Mouse (Mus musculus) hindbrain, postnatal 0 days (tissue): ENCODE measurements around the gene Rbbp8nl. TPM values are rescaled to one million over a fixed set of nuclear protein-coding genes. Genes with fewer than 3 reads are reported as not detected.

Experiments used
- ATAC-seq: fragments of 200-750 bp; cut with Nextera tagmentation; 2 replicates; pipeline ENCODE4 v1.8.0; 2017; ENCODE audit warnings: mild to moderate bottlenecking, moderate TSS enrichment, moderate library complexity
- DNase-seq: peaks from one replicate; pipeline ENCODE4 v3.0.0-alpha.2; 2015; ENCODE audit warnings: low spot score
- H3K27ac ChIP-seq: fragments of 300-500 bp; sonication (generic); 2 replicates; pipeline ENCODE4 v1.5.1; 2014; ENCODE audit warnings: mild to moderate bottlenecking
- H3K27me3 ChIP-seq: fragments of 300-500 bp; sonication (generic); 2 replicates; pipeline ENCODE4 v1.6.1; 2014; ENCODE audit warnings: low read length, mixed read lengths; ENCODE audit not compliant: insufficient read depth
- H3K36me3 ChIP-seq: fragments of 300-500 bp; sonication (generic); 2 replicates; pipeline ENCODE4 v1.6.1; 2014; ENCODE audit warnings: low read length, mixed read lengths; ENCODE audit not compliant: insufficient read depth
- H3K4me1 ChIP-seq: fragments of 300-500 bp; sonication (generic); 2 replicates; pipeline ENCODE4 v1.6.1; 2014; ENCODE audit warnings: antibody characterized with exemption, low read length, mixed read lengths; ENCODE audit not compliant: insufficient read depth
- H3K4me2 ChIP-seq: fragments of 300-500 bp; sonication (generic); 2 replicates; pipeline ENCODE4 v1.6.1; 2014; ENCODE audit warnings: low read depth, mild to moderate bottlenecking, low read length, moderate library complexity, mixed read lengths
- H3K4me3 ChIP-seq: fragments of 300-500 bp; sonication (generic); 2 replicates; pipeline ENCODE4 v1.5.1; 2014; ENCODE audit warnings: low read length
- H3K9ac ChIP-seq: fragments of 300-500 bp; sonication (generic); replicated peaks from 2 replicates; pipeline ENCODE4 v1.6.1; 2014; ENCODE audit warnings: mild to moderate bottlenecking, low read length, moderate library complexity, mixed read lengths
- H3K9me3 ChIP-seq: fragments of 300-500 bp; sonication (generic); 2 replicates; pipeline ENCODE4 v1.6.1; 2016; ENCODE audit warnings: low read length, mixed read lengths
- CTCF ChIP-seq: IDR thresholded peaks from 2 replicates; pipeline ENCODE4 v1.5.1; 2016; ENCODE audit warnings: antibody characterized with exemption, control low read depth, low read depth
- WGBS: fragments of 180-500 bp; shearing (Covaris S2); extraction: QIAGEN DNeasy Blood & Tissue Kit; methylation state at CpG from one replicate; pipeline ENCODE4 v1.1.7; 2014; 5-methylcytosine and 5-hydroxymethylcytosine counted together
- polyA plus RNA-seq: library from polyadenylated mRNA; unstranded; fragments of >200 nt; fragmentation: Nextera tagmentation; extraction: Ambion mirVana; gene quantifications from 2 replicates; pipeline ENCODE4 v1.2.1, GENCODE M21; 2015
- total RNA-seq: library from RNA; depleted of rRNA; stranded (reverse); fragments of >200 nt; gene quantifications from 2 replicates; pipeline ENCODE4 v1.2.3, GENCODE M21; 2014

The Rbbp8nl gene
- total and polyA plus RNA-seq, 2 experiments from 2014 or later: not detected

DNA sequence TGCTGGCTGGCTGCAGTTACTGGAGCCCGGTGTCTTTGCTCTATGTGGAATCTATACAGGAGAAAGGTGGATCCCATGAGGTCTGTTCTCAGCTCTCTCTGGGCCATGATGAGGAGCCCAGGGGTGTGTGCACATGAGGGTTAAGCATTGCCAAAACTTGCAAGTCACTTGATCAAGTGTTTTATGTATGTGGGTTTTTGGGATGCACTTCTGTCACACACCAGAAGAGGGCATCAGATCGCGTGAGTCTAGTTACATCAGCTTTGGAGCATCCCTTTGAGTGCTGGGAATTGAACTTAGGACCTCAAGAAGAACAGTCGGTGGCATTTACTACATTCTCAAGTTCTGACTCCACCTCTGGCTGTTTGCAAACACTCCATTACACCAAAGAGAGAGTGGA, 14.9 kb upstream of the Rbbp8nl start:
- Histone ChIP-seq H3K27ac (no peak overlapping the region), H3K4me1 (no peaks in the 10 kb centered on the region), H3K9ac (no peak overlapping the region), H3K27me3 (no peaks in the 10 kb centered on the region), H3K4me3 (no peak overlapping the region), H3K36me3 (no peaks in the 10 kb centered on the region), H3K4me2 (no peak overlapping the region), H3K9me3 (0 out of 2 replicates have a peak, but pooled peaks cover 6% of the 10 kb centered on the region)
- DNase-seq (no peak), ATAC-seq (no peak)
- 49% methylated on average over 4 of the region's 4 CpGs for whole genome bisulfite sequencing
- TF ChIP-seq CTCF: no peak

DNA sequence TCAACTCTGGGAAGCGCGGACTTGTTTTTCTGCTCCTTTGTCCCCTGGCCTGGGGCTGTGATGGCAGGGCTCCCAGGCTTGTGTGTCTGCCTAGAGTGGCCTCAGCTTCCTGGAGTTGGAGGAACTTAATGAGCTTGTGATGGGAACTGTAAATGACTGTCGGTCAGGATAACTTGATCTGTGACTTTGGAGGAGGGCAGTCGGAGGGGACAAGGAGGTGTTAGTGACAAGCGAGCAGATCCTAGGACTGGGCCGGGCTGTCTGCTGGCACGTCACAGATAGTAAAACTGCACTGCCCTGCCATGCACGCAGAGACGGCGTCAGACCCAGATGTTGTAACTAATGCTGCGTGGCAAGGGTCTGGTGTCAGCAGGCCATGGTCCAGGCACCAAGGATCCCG, 13.8 kb upstream of the Rbbp8nl start:
- Histone ChIP-seq H3K36me3 (no peaks in the 10 kb centered on the region), H3K27me3 (no peaks in the 10 kb centered on the region), H3K4me3 (no peak overlapping the region), H3K4me1 (no peaks in the 10 kb centered on the region), H3K27ac (no peak overlapping the region), H3K9ac (no peak overlapping the region), H3K4me2 (no peak overlapping the region), H3K9me3 (0 out of 2 replicates have a peak, but pooled peaks cover 6% of the 10 kb centered on the region)
- no peak for ATAC-seq
- 93% methylated on average over 12 of the region's 12 CpGs for WGBS
- DNase-seq: no peak
- no peak for TF ChIP-seq CTCF

DNA sequence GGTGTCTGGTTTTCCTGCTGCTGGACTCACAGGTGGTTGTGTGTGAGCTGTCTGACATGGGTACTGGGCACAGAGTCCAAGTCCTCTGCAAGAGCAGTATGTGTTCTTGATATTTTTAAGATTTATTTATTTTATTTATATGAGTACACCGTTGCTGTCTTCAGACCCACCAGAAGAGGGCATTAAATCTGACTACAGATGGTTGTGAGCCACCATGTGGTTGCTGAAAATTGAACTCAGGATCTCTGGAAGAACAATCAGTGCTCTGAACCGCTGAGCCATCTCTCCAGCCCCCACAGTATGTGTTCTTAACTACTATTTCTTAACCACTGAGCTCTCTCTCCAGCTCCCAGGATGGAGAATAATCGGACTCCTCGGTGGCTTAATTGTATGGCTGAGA, 12.5 kb upstream of the Rbbp8nl start:
- no peaks in the 10 kb centered on the region for H3K27me3 ChIP-seq
- no peak for DNase-seq
- H3K9ac ChIP-seq: no peak overlapping the region
- H3K9me3 ChIP-seq: 0 out of 2 replicates have a peak, but pooled peaks cover 6% of the 10 kb centered on the region
- TF ChIP-seq CTCF: no peak
- H3K4me1 ChIP-seq: no peaks in the 10 kb centered on the region
- no peak overlapping the region for H3K4me3 ChIP-seq
- no peak overlapping the region for H3K27ac ChIP-seq
- WGBS: 83% methylated on average over 4 of the region's 4 CpGs
- no peak for ATAC-seq
- no peaks in the 10 kb centered on the region for H3K36me3 ChIP-seq
- no peak overlapping the region for H3K4me2 ChIP-seq

DNA sequence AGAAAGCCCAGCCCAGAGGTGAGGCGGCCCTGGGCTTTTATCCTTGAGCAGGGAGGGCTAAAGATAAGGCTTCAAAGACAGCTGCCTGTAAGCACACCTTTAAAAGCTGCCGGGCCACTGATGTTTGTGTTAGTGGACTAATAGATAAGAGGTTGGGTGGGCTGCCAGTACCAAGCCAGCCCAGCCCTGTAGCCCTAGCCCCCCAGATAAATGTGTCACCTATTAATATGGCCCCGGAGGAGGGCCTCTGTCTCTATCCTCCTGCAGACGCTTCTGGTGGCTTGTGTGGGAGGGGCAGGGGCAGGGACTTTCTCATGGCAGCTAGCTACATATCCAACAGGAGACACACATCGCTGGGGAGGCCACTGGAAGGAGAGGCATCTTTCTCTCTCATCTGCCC, 11.1 kb upstream of the Rbbp8nl start:
- H3K9ac ChIP-seq: no peak overlapping the region

DNA sequence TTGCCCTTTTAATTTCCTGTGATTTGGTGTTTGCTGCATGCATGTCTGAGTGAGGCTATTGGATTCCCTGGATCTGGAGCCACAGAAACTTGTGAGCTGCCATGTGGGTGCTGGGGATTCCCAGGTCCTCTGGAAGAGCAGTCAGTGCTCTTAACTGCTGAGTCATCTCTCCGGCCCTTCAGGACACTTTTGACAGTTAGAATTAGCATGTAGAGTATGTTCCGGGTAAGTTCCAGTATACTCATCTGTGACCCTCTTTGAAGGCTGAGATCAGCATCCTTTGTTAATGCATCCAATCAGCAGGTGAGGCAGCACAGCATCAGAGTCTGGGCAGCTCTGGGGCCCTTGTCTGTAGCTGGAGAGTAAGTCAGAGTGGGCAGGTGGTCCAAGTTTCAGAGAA, 10.6 kb upstream of the Rbbp8nl start:
- no peak for ATAC-seq
- Histone ChIP-seq H3K4me3 (no peak overlapping the region), H3K36me3 (no peaks in the 10 kb centered on the region), H3K4me1 (no peaks in the 10 kb centered on the region), H3K4me2 (no peak overlapping the region), H3K27me3 (no peaks in the 10 kb centered on the region), H3K9me3 (0 out of 2 replicates have a peak, but pooled peaks cover 6% of the 10 kb centered on the region), H3K27ac (no peak overlapping the region), H3K9ac (no peak overlapping the region)
- DNase-seq: no peak
- WGBS: 71% methylated on average over 2 of the region's 2 CpGs
- no peak for TF ChIP-seq CTCF

More for the DNA sequence above, 11.1 kb upstream of the Rbbp8nl start:
- no peak overlapping the region for H3K4me3 ChIP-seq
- H3K27me3 ChIP-seq: no peaks in the 10 kb centered on the region
- H3K27ac ChIP-seq: no peak overlapping the region
- DNase-seq (no peak), ATAC-seq (no peak)
- no peaks in the 10 kb centered on the region for H3K36me3 ChIP-seq
- 60% methylated on average over 5 of the region's 5 CpGs for WGBS
- no peaks in the 10 kb centered on the region for H3K4me1 ChIP-seq
- 0 out of 2 replicates have a peak, but pooled peaks cover 6% of the 10 kb centered on the region for H3K9me3 ChIP-seq
- no peak overlapping the region for H3K4me2 ChIP-seq
- no peak for TF ChIP-seq CTCF

DNA sequence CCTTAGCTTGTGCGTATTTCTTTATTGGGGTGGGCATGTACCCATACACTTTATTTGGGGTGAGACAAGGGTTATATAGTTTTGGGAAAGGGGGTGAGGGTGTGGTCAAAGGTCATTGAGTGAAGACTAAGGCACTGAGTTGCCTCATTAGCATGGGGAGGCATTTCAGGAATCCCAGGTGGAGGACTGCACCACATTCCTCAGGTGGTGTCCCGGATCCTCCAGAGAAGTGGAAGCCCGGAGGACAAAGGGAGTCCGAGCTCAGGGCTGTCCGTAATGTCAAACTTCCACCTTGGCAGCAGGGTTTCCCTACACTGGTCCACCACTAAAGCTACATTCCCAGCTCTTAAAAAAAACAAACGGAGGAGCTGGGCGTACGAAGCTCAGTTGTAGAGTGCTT, 3.2 kb upstream of the Rbbp8nl start:
- no peak overlapping the region for H3K4me2 ChIP-seq
- WGBS: 68% methylated on average over 8 of the region's 8 CpGs
- DNase-seq: no peak
- H3K4me1 ChIP-seq: no peaks in the 10 kb centered on the region
- no peaks in the 10 kb centered on the region for H3K27me3 ChIP-seq
- TF ChIP-seq CTCF: no peak
- no peak overlapping the region for H3K9ac ChIP-seq
- no peak for ATAC-seq
- no peaks in the 10 kb centered on the region for H3K36me3 ChIP-seq
- H3K4me3 ChIP-seq: no peak overlapping the region
- H3K27ac ChIP-seq: no peak overlapping the region
- no peaks in the 10 kb centered on the region for H3K9me3 ChIP-seq

DNA sequence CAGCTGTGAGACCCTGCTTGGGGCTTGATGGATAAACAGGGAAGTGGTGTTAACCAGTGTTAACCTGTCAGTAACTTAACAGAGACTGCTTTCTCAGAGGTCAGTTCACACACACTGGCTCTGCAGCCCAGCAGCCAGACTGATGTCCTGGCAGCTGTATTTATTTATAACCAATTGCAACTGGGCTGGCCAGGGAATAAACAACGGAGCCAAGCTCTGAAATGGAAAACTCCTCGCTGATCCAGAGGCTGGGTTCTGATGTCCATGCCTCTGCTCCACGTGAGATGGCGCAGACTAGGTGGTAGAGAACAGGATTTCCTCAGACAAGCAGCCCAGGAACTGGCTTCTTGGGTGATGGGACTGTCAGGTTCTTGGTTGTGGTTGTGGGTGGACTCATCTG, 2.3 kb upstream of the Rbbp8nl start:
- DNase-seq (no peak), ATAC-seq (no peak)
- TF ChIP-seq CTCF: no peak
- Histone ChIP-seq H3K9ac (no peak overlapping the region), H3K36me3 (no peaks in the 10 kb centered on the region), H3K9me3 (no peaks in the 10 kb centered on the region), H3K4me3 (no peak overlapping the region), H3K27ac (no peak overlapping the region), H3K4me1 (no peaks in the 10 kb centered on the region), H3K27me3 (no peaks in the 10 kb centered on the region), H3K4me2 (no peak overlapping the region)
- 71% methylated on average over 4 of the region's 4 CpGs for WGBS
